Mouse (Mus musculus): ENCODE measurements around the gene Lcn6. TPM values are rescaled to one million over a fixed set of nuclear protein-coding genes. Genes with fewer than 3 reads are reported as not detected.
"Not testable (repeated sequence)": the region's sequence is repeated elsewhere in the genome, so short reads cannot be mapped to it uniquely, and the experiment has no call there.

The Lcn6 gene
- total RNA-seq, 2 experiments from 2014 or later = not detected

DNA sequence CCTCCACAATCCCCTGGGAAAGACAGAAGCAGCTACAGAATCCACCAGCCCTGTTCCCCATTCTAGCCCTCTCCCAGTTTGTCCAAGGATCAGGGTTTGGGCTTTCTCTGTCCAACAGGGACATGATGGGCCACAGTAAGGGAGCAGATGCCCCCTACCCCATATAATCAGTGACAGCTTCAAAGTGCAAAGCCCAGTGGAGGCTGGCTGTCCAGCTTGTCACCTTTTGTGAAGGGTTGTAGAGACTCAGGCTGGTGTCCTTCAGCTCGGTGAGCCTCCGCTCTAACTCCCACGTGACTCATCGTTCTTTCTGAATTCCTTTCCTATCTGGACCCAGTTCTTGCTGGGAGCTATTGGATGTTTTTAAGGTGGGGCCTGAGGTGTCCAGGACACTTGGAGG, 27.1 kb downstream of the Lcn6 start:
- peak in 1 of 2 experiments; percentile 32 for DNase-seq

DNA sequence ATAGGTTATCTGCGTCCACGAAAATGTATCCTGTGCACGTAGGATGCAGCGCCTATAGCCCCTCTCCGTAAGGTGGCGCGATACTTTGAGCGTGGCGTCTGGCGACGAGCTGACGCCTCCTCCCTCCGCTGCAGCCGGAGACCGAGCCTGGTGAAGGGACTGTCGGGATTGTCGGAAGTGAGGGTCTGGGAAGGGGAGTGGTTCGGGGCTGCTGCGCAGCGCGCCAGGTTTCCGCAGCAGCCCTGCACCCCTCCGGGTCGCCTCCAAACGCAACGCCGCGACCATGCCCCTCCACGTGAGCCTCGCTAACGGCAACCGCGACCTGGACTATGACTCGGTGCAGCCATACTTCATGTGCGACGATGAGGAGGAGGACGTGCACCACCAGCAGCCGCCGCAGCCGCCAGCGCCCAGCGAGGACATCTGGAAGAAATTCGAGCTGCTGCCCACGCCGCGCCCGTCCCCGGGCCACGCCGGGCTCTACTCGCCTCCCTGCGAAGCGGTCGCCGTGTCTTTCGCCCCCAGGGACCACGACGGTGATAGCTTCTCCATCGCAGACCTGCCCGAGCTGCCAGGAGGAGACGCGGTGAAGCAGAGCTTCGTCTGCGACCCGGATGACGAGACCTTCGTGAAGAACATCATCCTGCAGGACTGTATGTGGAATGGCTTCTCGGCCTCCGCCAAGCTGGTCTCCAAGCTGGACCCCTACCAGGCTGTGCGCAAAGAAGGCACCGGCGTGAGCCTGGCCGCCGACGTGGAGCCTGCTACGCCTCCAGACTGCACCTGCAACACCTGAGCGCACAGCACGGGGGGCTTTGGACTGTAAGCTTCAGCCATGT, 30.3 kb downstream of the Lcn6 start, which contains the start of gene Bmyc:
Gene Bmyc, plus strand, starts transcription at position 97 of the 839 bp plus-strand sequence.
- DNase-seq = peak; percentile 87 to 88

DNA sequence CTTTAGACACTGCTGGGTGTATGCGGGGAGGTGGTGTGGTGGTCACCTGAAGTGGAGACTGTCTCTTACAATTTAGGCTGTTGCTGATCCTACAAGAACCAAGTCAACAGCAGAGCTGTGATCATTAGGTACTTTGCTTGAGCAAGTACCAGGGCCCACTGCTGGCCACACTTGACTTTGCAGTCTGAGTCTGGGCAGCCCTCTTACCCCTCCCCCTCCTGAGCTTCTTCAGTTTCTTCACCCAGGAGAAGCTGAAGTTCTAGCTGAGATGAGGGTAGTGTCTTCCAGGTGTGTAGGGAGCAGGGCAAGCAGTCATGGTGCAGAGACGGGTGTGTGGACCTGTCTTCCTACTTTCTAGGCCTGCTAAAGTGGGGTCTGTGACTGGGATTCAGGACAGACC, 31.5 kb downstream of the Lcn6 start:
- peak; percentile 44 to 47 for DNase-seq

DNA sequence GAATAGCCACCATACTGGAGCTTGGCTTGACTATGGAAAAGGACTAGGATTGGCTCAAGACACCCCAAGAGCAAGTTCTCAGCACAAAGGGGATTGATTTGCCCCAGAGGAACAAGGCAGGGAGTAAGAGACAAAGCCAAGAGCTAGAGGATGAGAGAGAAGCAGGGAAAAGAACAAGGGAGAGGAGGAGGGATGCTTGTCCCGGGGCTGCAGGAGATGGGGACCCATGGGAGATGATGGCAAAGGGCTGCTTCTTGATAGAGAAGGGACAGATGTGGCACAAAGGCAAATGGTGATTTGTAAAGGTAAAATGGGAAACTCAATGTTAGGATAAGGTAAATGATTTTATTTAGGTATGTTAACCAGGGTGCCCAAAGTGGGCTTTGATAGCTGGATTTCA, 32.5 kb downstream of the Lcn6 start:
- DNase-seq = not testable (repeated sequence)

DNA sequence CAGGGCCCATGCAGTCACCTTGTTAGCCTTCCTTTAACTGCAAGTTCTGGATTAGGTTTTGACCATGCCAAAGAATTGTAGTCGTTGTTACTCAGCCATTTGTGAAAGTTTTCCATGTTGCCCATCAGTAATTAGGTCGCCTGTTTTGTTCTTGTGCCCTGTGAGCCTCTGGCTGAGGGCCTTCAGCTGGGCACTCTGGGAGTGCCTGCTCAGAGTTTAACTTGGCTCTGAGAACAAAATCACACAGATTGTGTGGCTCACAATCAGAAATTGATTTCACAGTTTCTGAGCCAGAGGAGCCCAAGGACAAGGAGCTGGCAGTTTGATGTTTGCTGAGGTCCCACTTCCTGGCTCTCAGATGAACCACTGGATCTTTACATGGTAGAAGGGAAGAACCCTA, 33.2 kb downstream of the Lcn6 start:
- not testable (repeated sequence) for DNase-seq

DNA sequence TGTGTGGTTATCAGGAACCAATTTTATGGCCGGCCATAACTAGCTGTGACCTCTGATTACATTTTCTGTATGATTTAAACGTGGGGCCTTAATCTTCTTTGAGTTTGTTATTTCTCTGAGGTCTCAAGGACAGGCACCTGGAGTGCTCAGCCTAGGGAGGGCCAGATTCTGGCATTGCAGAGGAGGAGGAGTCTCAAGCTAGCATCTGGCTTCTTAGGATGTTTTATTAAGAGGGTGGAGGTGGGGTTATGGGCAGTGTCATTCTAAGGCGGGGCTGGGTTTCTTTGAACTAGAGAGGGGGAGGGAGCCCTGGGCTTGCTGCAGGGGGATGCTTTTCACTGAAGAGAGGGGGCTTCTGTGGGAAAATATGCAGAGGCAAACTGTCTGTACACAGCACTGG, 35.1 kb downstream of the Lcn6 start:
- DNase-seq = not testable (repeated sequence)

DNA sequence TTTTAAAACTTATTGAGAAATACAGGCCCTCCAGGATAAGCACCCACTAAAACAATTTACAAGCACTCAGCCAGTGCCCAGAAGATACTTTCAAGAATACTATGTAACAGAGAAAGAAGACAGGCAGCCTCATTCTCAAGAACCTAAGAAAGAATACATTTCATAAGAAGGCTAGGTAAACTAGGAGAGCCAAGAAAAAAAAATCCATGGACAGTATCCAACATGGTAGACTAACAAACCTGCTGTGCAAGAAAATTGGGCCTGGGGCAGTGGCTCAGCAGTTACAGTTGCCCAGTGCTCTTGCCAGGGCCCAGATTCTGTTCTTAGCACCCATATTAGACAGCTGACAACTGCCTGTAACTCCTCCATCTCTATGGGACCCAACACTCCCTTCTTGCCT, 40.6 kb downstream of the Lcn6 start:
- DNase-seq = no peak

Other genes starting within 250 kb of the Lcn6 start
- 10 to 100 TPM; 29.7 to 36.4 TPM for gene Abca2, start 248.1 kb upstream of the Lcn6 start, total RNA-seq (2021)
- not detected for gene Clic3, start 219.9 kb upstream of the Lcn6 start, total RNA-seq (2021)
- 10 to 100 TPM; 32.3 to 34.2 TPM for gene Paxx, start 215.7 kb upstream of the Lcn6 start, total RNA-seq (2021)
- gene Ptgds, start 206.7 kb upstream of the Lcn6 start, total RNA-seq (2021) = 1 to 10 TPM; 1.1 to 2.0 TPM
- not detected for gene Lcn12, start 182.9 kb upstream of the Lcn6 start, total RNA-seq (2021)
- gene Fbxw5, start 176.0 kb upstream of the Lcn6 start, total RNA-seq (2021) = 10 to 100 TPM; 87.0 to 89.8 TPM
- 1 to 10 TPM; 1.7 TPM for gene C8g, start 175.1 kb upstream of the Lcn6 start, total RNA-seq (2021)
- 10 to 100 TPM; 22.3 to 26.2 TPM for gene Traf2, start 129.8 kb upstream of the Lcn6 start, total RNA-seq (2021)
- gene Edf1, start 118.9 kb upstream of the Lcn6 start, total RNA-seq (2021) = 100 to 1,000 TPM; 276 to 288 TPM
- gene Mamdc4, start 101.9 kb upstream of the Lcn6 start, total RNA-seq (2021) = 1 to 10 TPM; 1.5 to 3.1 TPM
- 10 to 100 TPM; 54.3 to 64.6 TPM for gene Phpt1, start 101.6 kb upstream of the Lcn6 start, total RNA-seq (2021)
- gene Ajm1, start 95.0 kb upstream of the Lcn6 start, total RNA-seq (2021) = 1 to 10 TPM in 1 of 2 experiments, under 1 TPM in 1; 0.73 to 1.3 TPM
- 10 to 100 TPM; 85.4 to 97.5 TPM for gene Rabl6, start 68.3 kb upstream of the Lcn6 start, total RNA-seq (2021)
- gene Ccdc183, start 59.1 kb upstream of the Lcn6 start, total RNA-seq (2021) = not detected
- 10 to 100 TPM; 22.1 to 38.9 TPM for gene Tmem141, start 54.8 kb upstream of the Lcn6 start, total RNA-seq (2021)
- gene Fcna, start 48.8 kb upstream of the Lcn6 start, total RNA-seq (2021) = 10 to 100 TPM in 1 of 2 experiments, 1 to 10 TPM in 1; 4.5 to 14.3 TPM
- not detected for gene Lcn8, start 23.7 kb upstream of the Lcn6 start, total RNA-seq (2021)
- gene Lcn5, start 18.8 kb upstream of the Lcn6 start, total RNA-seq (2021) = not detected
- not detected for gene Lcn10, start 5.9 kb downstream of the Lcn6 start, total RNA-seq (2021)
- under 1 TPM in 1 of 2 experiments, not detected in 1; 0.53 TPM for gene Obp2a, start 23.3 kb downstream of the Lcn6 start, total RNA-seq (2021)
- 10 to 100 TPM; 43.5 to 45.0 TPM for gene Bmyc, start 30.0 kb downstream of the Lcn6 start, total RNA-seq (2021)
- not detected for gene Obp2b, start 60.2 kb downstream of the Lcn6 start, total RNA-seq (2021)
- not detected for gene Lcn3, start 88.8 kb downstream of the Lcn6 start, total RNA-seq (2021)
- not detected for gene Lcn11, start 100.2 kb downstream of the Lcn6 start, total RNA-seq (2021)
- not detected for gene Gm13539, start 105.5 kb downstream of the Lcn6 start, total RNA-seq (2021)
- not detected for gene Glt6d1, start 139.1 kb downstream of the Lcn6 start, total RNA-seq (2021)
- gene Lcn9, start 146.4 kb downstream of the Lcn6 start, total RNA-seq (2021) = not detected
- gene Sohlh1, start 170.5 kb downstream of the Lcn6 start, total RNA-seq (2021) = not detected
- gene Kcnt1, start 186.9 kb downstream of the Lcn6 start, total RNA-seq (2021) = 1 to 10 TPM; 2.3 to 2.6 TPM

All from adrenal gland, postnatal 36 days (tissue).